Mouse (Mus musculus) limb, embryonic 14.5 days (tissue): ENCODE data around the gene Slc25a45. TPM values are rescaled to one million over a fixed set of nuclear protein-coding genes. Genes with fewer than 3 reads are reported as not detected.

ENCODE experiments used
- ATAC-seq: fragments of 200-750 bp; cut with Nextera tagmentation; 2 replicates; pipeline ENCODE4 v1.8.0; 2017; ENCODE audit warnings: low read depth, moderate number of reproducible peaks, moderate TSS enrichment; ENCODE audit not compliant: low FRiP score
- DNase-seq: peaks from one replicate; pipeline ENCODE4 v3.0.0-alpha.2; 2015; ENCODE audit warnings: low spot score
- H3K27ac ChIP-seq: fragments of 300-500 bp; sonication (generic); replicated peaks from 2 replicates; pipeline ENCODE4 v1.5.1; 2014; ENCODE audit warnings: low read depth, mild to moderate bottlenecking, low read length, moderate library complexity, mixed read lengths
- H3K27me3 ChIP-seq: fragments of 300-500 bp; sonication (generic); 2 replicates; pipeline ENCODE4 v1.6.1; 2014; ENCODE audit warnings: low read length, mixed read lengths; ENCODE audit not compliant: control insufficient read depth, insufficient read depth
- H3K36me3 ChIP-seq: fragments of 300-500 bp; sonication (generic); 2 replicates; pipeline ENCODE4 v1.6.1; 2014; ENCODE audit warnings: mild to moderate bottlenecking, low read length, moderate library complexity, mixed read lengths; ENCODE audit not compliant: control insufficient read depth, insufficient read depth
- H3K4me1 ChIP-seq: fragments of 300-500 bp; sonication (generic); 2 replicates; pipeline ENCODE4 v1.6.1; 2014; ENCODE audit warnings: antibody characterized with exemption, low read length, mixed read lengths; ENCODE audit not compliant: control insufficient read depth, insufficient read depth
- H3K4me2 ChIP-seq: fragments of 300-500 bp; sonication (generic); replicated peaks from 2 replicates; pipeline ENCODE4 v1.6.1; 2014; ENCODE audit warnings: low read depth, mild to moderate bottlenecking, low read length, moderate library complexity; ENCODE audit not compliant: severe bottlenecking
- H3K4me3 ChIP-seq: fragments of 300-500 bp; sonication (generic); replicated peaks from 2 replicates; pipeline ENCODE4 v1.5.1; 2014; ENCODE audit warnings: low read length
- H3K9ac ChIP-seq: fragments of 300-500 bp; sonication (generic); 2 replicates; pipeline ENCODE4 v1.6.1; 2014; ENCODE audit warnings: mild to moderate bottlenecking, low read depth, low read length, moderate library complexity; ENCODE audit not compliant: severe bottlenecking
- H3K9me3 ChIP-seq: fragments of 300-500 bp; sonication (generic); 2 replicates; pipeline ENCODE4 v1.6.1; 2016; ENCODE audit warnings: low read length; ENCODE audit not compliant: control insufficient read depth
- POLR2A ChIP-seq: fragments of 200-500 bp; IDR thresholded peaks from 2 replicates; pipeline ENCODE4 v1.8.0; 2012; ENCODE audit warnings: inconsistent platforms, mild to moderate bottlenecking, moderate library complexity, borderline replicate concordance; ENCODE audit not compliant: insufficient read depth, insufficient read length; ENCODE audit errors: extremely low read depth
- WGBS: fragments of 180-500 bp; shearing (Covaris S2); extraction: QIAGEN DNeasy Blood & Tissue Kit; methylation state at CpG from one replicate; pipeline ENCODE4 v1.1.7; 2014; 5-methylcytosine and 5-hydroxymethylcytosine counted together
- polyA plus RNA-seq, 2 experiments: library from polyadenylated mRNA; depleted of rRNA in 1 of 2; stranded (reverse) in 1 of 2; unstranded in 1 of 2; fragments of >200 nt; fragmentation: Nextera tagmentation in 1 of 2; extraction: Ambion mirVana in 1 of 2; gene quantifications; 2 replicates each; pipeline versions ENCODE4 v1.2.1 to v1.2.3; 2012 to 2014

Gene Slc25a45
- polyA plus RNA-seq, 2 experiments: 3.0 to 6.2 TPM

DNA sequence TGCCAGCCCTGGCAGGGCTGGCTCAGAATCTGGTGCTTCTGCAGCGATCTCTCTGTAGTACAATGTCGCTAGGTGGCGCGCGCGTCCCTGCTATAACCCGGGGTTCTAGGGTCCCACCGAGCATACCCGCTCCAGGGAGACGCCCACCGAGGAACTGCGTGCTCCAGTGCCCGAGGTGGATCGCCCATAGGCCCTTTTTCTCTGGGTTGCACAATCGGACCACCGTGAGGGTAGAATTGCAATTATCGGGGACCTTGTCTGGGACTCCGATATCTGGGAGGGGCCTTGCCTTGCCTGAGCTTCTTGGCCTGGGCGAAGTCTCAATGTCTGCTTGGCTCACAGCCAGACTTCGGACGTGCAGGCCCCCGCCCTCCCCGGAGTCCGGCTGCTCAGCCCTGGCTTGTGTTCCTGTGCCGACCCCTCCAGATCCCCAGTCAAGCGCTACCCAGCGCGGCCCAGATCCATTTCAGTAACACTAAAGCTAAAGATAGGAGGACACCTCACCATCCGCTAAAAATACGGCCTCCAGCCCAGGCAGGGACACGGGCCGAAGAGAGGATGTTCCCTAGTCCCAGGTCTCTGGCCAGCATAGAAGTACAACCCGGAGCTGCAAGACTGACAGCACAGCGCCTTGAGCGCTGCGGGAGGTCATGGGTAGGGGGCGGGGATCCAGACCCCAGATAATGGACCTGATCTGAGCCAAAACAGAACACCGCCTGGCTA is 46.5 kb downstream of the Slc25a45 start:
- H3K36me3 ChIP-seq: no peaks in the 10 kb centered on the region
- 1% methylated on average over 37 of the region's 38 CpGs for WGBS
- H3K4me2 ChIP-seq: peak overlapping the region; percentile 99
- peak overlapping the region; percentile 56 for H3K4me3 ChIP-seq
- H3K9ac ChIP-seq: peak overlapping the region; percentile 52
- ATAC-seq: peak; percentile 72
- TF ChIP-seq POLR2A: no peak
- peak; percentile 96 for DNase-seq
- no peaks in the 10 kb centered on the region for H3K9me3 ChIP-seq
- H3K27me3 ChIP-seq: 0 out of 2 replicates have a peak, but pooled peaks cover 5% of the 10 kb centered on the region
- H3K27ac ChIP-seq: no peak overlapping the region; the same call in 1 of the 2 replicates
- peaks cover 8% of the 10 kb centered on the region; the same call in 1 of the 2 replicates for H3K4me1 ChIP-seq

DNA sequence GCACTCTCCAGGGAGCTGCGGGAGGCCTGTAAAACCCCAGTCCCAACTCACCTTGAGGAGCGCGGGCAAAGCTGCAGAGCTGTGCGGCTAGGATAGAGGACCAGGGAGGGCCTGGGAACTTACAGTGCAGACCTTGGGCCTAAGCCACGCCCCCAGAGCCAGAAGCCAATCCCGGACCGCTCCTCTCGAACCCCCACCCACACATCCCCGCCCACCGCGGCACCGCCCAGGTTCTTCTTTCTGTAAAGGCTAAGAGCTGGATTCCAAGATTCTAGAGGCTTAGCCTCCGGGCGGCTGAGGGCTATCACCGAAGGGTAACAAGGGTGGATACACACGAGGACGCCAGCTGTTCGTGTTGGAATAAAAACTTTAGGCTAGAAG is 47.1 kb downstream of the Slc25a45 start, which contains the start of gene Cdc42ep2:
TSS of gene Cdc42ep2 (minus strand) at position 104 of the 381 bp plus-strand sequence.
- no peak for TF ChIP-seq POLR2A
- Histone ChIP-seq H3K36me3 (no peaks in the 10 kb centered on the region), H3K9me3 (no peaks in the 10 kb centered on the region), H3K4me3 (peak within 1 kb of the TSS; percentile 56), H3K27ac (no peak within 1 kb of the TSS; the same call in 1 of the 2 replicates), H3K27me3 (0 out of 2 replicates have a peak, but pooled peaks cover 5% of the 10 kb centered on the region), H3K9ac (peak within 1 kb of the TSS; percentile 52), H3K4me1 (peaks cover 9% of the 10 kb centered on the region), H3K4me2 (peak within 1 kb of the TSS; percentile 99)
- DNase-seq: peak; percentile 95
- peak; percentile 95 for ATAC-seq
- WGBS: 0% methylated on average over 15 of the region's 18 CpGs

DNA sequence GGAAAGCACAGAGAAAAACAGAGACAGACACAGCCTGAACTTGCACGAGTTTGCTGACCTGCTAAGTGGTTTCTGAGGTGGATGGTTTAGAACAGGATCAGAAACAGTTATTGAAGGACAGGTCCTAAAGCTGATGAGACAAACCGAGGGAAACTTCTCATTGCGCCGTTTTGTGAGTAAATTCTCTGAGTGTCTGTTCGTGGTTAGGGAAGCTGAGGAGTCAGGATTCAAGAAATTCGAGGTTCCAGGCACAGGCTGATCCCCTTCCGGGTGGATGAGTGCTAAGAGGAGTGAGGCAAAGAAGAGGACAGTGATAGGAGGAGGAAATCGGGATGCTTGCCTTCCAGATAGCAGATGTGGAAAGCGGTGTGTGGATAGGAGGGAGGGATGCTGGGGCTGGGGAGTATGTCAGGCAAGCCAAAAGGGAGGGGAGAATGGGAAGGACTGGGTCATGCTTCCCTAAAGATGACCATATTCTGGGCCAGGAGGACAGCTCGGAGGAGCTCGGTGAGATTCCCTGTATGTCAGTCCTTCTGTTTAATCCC is 47.8 kb downstream of the Slc25a45 start:
- Histone ChIP-seq H3K27ac (no peak overlapping the region), H3K27me3 (0 out of 2 replicates have a peak, but pooled peaks cover 5% of the 10 kb centered on the region), H3K4me1 (peaks cover 14% of the 10 kb centered on the region), H3K9ac (no peak overlapping the region), H3K4me3 (peak overlapping the region; percentile 56), H3K4me2 (peak overlapping the region; percentile 99), H3K9me3 (no peaks in the 10 kb centered on the region), H3K36me3 (no peaks in the 10 kb centered on the region)
- WGBS: 29% methylated on average over 11 of the region's 11 CpGs
- no peak for ATAC-seq
- DNase-seq: no peak
- no peak for TF ChIP-seq POLR2A

DNA sequence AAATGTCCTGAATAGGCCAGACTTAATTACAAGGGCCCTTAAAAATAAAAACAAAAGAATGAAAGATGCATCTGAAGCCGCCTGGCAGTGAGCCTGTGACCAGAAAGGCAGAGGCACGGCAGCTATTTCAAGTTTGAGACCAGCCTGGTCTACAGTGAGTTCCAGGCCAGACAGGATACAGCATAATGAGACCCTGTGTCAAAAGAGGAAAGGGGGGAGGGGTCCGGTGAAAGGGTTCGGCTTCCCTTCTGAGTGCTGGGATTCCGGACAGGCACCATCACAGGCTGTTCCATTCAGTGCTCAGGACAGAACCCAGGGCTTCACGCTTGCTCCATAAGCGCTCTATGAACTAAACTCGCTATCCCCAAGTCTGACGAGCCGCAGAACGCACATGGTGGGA is 49.4 kb downstream of the Slc25a45 start:
- peaks cover 14% of the 10 kb centered on the region for H3K4me1 ChIP-seq
- DNase-seq (no peak), ATAC-seq (no peak)
- no peak overlapping the region for H3K27ac ChIP-seq
- H3K9me3 ChIP-seq: no peaks in the 10 kb centered on the region
- 70% methylated on average over 11 of the region's 11 CpGs for WGBS
- no peak overlapping the region for H3K4me2 ChIP-seq
- no peak overlapping the region for H3K4me3 ChIP-seq
- no peak for TF ChIP-seq POLR2A
- H3K27me3 ChIP-seq: 0 out of 2 replicates have a peak, but pooled peaks cover 5% of the 10 kb centered on the region
- no peak overlapping the region for H3K9ac ChIP-seq
- H3K36me3 ChIP-seq: no peaks in the 10 kb centered on the region

DNA sequence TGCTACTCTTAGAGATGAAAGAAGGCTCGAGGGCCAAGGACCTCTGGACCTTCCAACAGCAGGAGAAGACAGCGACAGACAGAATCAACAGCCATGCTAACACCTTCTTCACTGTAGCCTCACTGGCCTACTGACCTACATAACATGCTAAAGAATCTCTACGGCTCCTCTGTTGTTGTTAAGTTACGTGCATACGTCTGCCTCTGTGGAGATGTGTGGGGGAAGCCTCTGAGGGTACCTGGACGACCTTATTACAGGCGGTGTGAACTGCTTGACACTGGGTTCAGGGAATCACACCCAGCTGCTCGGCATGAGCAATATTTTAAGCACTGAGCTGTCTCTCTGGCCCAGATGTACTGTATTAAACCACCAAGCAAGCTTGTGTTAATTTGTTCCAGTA is 49.9 kb downstream of the Slc25a45 start:
- no peak for TF ChIP-seq POLR2A
- Histone ChIP-seq H3K4me1 (peaks cover 14% of the 10 kb centered on the region), H3K4me3 (no peak overlapping the region), H3K4me2 (no peak overlapping the region), H3K9ac (no peak overlapping the region), H3K27me3 (0 out of 2 replicates have a peak, but pooled peaks cover 5% of the 10 kb centered on the region), H3K36me3 (no peaks in the 10 kb centered on the region), H3K27ac (no peak overlapping the region), H3K9me3 (no peaks in the 10 kb centered on the region)
- 59% methylated on average over 8 of the region's 8 CpGs for WGBS
- ATAC-seq: no peak
- no peak for DNase-seq
